Mouse (Mus musculus): ENCODE data around the gene Srpr. TPM values are rescaled to one million over a fixed set of nuclear protein-coding genes. Genes with fewer than 3 reads are reported as not detected.
A peak's percentile ranks its signal among the peaks of the same experiment; 100 is the strongest.

The Srpr gene
- total RNA-seq (2021), result 10 to 100 TPM; 60.7 to 69.9 TPM
- long read RNA-seq, experiment 1, transcript Srpr-201 (14 exons, 2,993 nt), result major isoform, 105 of 129 reads
- long read RNA-seq, experiment 1, partial matches to known transcripts, result 9 of 129 reads
- long read RNA-seq, experiment 1, other reads (novel, unspliced or antisense), result 15 of 129 reads
- long read RNA-seq, experiment 2, transcript Srpr-201 (14 exons, 2,993 nt), result major isoform, 76 of 96 reads
- long read RNA-seq, experiment 2, partial matches to known transcripts, result 4 of 96 reads
- long read RNA-seq, experiment 2, other reads (novel, unspliced or antisense), result 16 of 96 reads

- DNase-seq (ENCODE audit: extremely low spot score in 1 of 2, low spot score in 2 of 2), result peak; percentile 84 to 87
- Histone ChIP-seq H3K4me3 (peak within 1 kb of the TSS; percentile 67), H3K27ac (peak within 1 kb of the TSS; percentile 65)
- peak; percentile 93 for TF ChIP-seq CTCF (IDR thresholded peaks at IDR 0.05)
- intact Hi-C loops (cut with DNase I), result no loop called here
Observed at GRCm38 (mm10) chr9:35199772-35200471, at the start of gene Srpr, which contains the start of gene Tirap. TSS of gene Srpr (plus strand) at chr9:35200175. TSS of gene Tirap (minus strand) at chr9:35200291.

DNA sequence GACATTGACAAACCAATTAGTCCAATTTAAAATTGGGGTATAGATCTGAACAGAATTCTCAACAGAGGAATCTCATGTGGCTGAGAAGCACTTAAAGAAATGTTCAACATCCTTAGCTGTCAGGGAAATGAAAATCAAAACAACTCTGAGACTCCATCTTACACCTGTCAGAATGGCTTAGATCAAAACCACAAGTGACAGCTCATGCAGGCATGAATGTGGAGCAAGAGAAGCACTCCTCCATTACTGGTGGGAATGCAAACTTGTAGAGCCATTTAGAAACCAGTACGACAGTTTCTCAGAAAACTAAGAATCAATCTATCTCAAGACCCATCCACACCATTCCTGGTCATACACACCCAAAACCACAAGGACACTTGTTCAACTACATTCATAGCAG is 47.1 kb upstream of the Srpr start:
- Histone ChIP-seq H3K4me3 (no peak overlapping the region), H3K27ac (no peak overlapping the region)
- intact Hi-C loops (cut with DNase I), result no loop called here
- no peak for DNase-seq (ENCODE audit: extremely low spot score in 1 of 2, low spot score in 2 of 2)
- no peak for TF ChIP-seq CTCF (IDR thresholded peaks at IDR 0.05)

DNA sequence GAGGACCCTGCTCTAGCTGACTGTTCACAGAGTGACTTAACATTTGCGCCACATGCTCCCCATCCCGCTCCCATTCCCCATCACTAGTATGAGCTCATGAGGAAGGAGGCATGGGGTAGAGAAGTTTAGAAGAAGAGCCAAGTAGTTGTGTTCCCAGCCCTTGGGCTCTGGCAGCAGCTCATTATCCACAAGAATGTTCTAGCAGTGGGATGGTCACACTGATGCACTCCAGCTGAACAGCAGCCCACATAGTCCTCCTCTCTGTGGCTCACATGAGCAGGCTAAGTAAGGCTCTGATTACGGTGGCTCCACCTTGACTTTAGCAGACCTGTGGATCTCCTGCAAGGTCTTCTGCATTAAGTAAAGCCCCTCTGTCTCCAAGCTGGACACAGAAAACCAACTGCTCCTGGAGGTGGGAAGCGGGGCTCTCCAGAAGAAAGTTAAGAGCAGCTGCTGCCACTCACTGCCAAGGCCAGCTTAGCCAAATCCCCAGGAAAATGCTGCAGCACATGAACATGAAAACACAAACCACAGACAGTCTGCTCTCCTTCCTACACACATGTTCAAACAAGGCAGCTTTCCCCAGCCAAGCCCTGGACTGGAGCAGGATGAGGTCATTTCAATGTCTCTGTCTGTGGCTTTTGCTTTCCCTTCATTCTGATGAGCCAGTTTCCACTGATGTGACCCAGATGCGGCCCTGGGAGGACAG is 43.8 kb upstream of the Srpr start:
- TF ChIP-seq CTCF (IDR thresholded peaks at IDR 0.05), result no peak
- Histone ChIP-seq H3K27ac (peak overlapping the region; percentile 7; the same call in 1 of the 2 replicates), H3K4me3 (no peak overlapping the region)
- intact Hi-C loops (cut with DNase I), result no loop called here
- no peak for DNase-seq (ENCODE audit: extremely low spot score in 1 of 2, low spot score in 2 of 2)

GRCm38 (mm10) chr9:35156862-35157261 is 43.1 kb upstream of the Srpr start:
- no peak for DNase-seq (ENCODE audit: extremely low spot score in 1 of 2, low spot score in 2 of 2)
- Histone ChIP-seq H3K27ac (peak overlapping the region; percentile 7; the same call in 1 of the 2 replicates), H3K4me3 (no peak overlapping the region)
- TF ChIP-seq CTCF (IDR thresholded peaks at IDR 0.05), result no peak
- intact Hi-C loops (cut with DNase I), result no loop called here

DNA sequence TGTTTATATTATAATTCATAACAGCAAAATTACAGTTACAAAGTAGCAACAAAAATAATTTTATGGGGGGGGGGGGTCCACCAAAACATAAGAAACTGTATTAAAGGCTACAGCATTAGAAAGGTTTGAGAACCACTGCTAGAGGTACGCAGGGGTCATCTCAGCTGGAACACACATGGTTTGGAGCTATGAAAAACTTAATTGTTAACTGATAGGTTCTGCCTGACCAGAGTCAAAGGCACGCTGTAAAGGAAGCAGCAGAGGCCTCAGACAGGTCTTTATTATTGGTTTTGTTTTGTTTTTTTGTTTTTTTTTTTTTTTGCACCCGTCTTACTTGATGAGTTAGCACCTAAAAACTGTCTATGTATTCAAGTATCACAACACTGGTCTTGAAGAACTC is 41.5 kb upstream of the Srpr start:
- no peak overlapping the region for H3K27ac ChIP-seq
- intact Hi-C loops (cut with DNase I), result no loop called here
- no peak for DNase-seq (ENCODE audit: extremely low spot score in 1 of 2, low spot score in 2 of 2)
- no peak for TF ChIP-seq CTCF (IDR thresholded peaks at IDR 0.05)
- H3K4me3 ChIP-seq, result no peak overlapping the region

DNA sequence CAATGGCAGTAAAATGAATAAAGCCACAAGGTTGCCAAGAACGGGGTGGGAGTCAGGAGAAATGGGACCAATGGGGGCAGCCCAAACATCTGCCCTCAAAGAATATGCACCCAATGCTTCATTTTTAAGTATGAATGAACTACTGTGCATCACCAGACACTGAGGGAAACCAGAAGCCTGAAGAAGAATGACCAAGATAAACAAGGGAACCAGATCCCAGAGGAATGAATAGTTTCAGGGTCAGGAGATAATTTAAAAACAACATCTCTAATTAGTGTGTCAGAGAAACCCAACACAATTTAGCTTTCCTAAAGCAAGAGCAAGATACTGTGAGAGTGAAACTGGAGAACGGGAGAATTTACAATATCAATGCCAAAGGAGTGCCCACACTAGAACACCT is 39.3 kb upstream of the Srpr start:
- H3K4me3 ChIP-seq, result no peak overlapping the region
- no peak overlapping the region for H3K27ac ChIP-seq
- no peak for DNase-seq (ENCODE audit: extremely low spot score in 1 of 2, low spot score in 2 of 2)
- intact Hi-C loops (cut with DNase I), result loop anchor here (10.0 kb wide), 2 partner anchors 666 to 1896 kb away; no protein-coding TSS in a partner anchor
- TF ChIP-seq CTCF (IDR thresholded peaks at IDR 0.05), result no peak

DNA sequence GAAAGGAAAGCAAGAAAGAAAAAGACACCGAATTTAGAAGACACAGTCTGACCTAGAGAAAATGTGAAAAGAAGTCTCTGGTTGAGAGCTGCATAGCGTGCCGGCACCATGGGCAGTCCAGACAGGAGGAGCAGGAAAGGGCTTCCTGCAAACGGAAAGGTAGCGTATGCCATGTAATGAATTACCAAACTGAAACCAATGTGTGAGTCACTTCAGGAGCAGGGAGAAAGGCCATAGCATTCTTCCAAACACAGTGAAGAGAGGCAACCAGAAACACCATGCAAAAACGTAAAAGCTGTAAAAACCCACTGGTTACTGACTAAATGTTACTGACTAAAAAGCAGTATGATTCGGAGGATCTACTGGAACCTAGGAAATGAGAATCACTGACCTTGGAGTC is 38.3 kb upstream of the Srpr start:
- Histone ChIP-seq H3K4me3 (no peak overlapping the region), H3K27ac (no peak overlapping the region)
- no peak for TF ChIP-seq CTCF (IDR thresholded peaks at IDR 0.05)
- intact Hi-C loops (cut with DNase I), result loop anchor here (10.0 kb wide), 2 partner anchors 667 to 1897 kb away; no protein-coding TSS in a partner anchor
- no peak for DNase-seq (ENCODE audit: extremely low spot score in 1 of 2, low spot score in 2 of 2)

GRCm38 (mm10) chr9:35163011-35163690 is 36.8 kb upstream of the Srpr start:
- no peak overlapping the region for H3K4me3 ChIP-seq
- H3K27ac ChIP-seq, result no peak overlapping the region
- no peak for TF ChIP-seq CTCF (IDR thresholded peaks at IDR 0.05)
- intact Hi-C loops (cut with DNase I), result loop anchor here (10.0 kb wide), 2 partner anchors 668 to 1898 kb away; no protein-coding TSS in a partner anchor
- no peak for DNase-seq (ENCODE audit: extremely low spot score in 1 of 2, low spot score in 2 of 2)

GRCm38 (mm10) chr9:35164142-35164874 is 35.7 kb upstream of the Srpr start:
- DNase-seq (ENCODE audit: extremely low spot score in 1 of 2, low spot score in 2 of 2), result no peak
- H3K4me3 ChIP-seq, result no peak overlapping the region
- no peak overlapping the region for H3K27ac ChIP-seq
- intact Hi-C loops (cut with DNase I), result loop anchor here (2.0 to 10.0 kb wide), 3 partner anchors 48 to 1900 kb away; no protein-coding TSS in a partner anchor
- TF ChIP-seq CTCF (IDR thresholded peaks at IDR 0.05), result no peak

DNA sequence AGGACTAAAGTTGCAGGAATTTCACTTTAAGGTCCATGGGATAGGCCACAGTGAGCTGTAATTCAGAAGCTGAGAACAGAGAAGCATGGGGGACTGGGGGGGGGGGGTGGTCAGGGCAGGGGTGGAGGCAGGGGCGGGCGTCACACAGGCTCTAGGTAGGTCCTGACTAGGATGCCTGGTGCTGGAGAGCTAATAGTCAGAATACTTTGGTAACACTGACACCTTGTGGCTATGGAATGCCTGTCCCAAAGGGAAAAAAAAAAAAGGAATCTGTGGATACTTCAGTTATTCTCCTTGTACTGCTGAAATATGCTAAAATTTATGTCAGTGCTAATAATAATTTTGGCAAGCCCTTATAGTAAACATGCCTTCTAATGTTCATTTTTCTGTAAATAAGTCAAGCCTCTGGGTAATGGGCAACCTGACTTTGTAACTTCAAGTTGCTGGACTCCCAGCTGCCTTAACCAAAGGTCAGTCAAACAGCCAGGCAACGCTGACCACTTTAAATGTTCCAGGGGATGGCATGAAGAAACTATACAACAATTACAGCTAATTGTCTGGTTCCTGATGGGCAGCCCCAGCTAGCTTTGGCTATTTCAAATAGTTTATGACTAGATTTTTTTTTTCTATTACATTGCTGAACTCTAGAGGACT is 33.7 kb upstream of the Srpr start:
- DNase-seq (ENCODE audit: extremely low spot score in 1 of 2, low spot score in 2 of 2), result no peak
- TF ChIP-seq CTCF (IDR thresholded peaks at IDR 0.05), result peak; percentile 66
- intact Hi-C loops (cut with DNase I), result loop anchor here (2.0 to 10.0 kb wide), 3 partner anchors 133 to 1901 kb away; no protein-coding TSS in a partner anchor
- peak overlapping the region; percentile 67 for H3K27ac ChIP-seq
- H3K4me3 ChIP-seq, result no peak overlapping the region

Data from left cerebral cortex, adult 2 months (tissue).